Mouse (Mus musculus) gastrocnemius, postnatal 25 days (tissue): ENCODE measurements around the gene Pecr. TPM values are rescaled to one million over a fixed set of nuclear protein-coding genes. Genes with fewer than 3 reads are reported as not detected.
"Not testable (repeated sequence)": the region's sequence is repeated elsewhere in the genome, so short reads cannot be mapped to it uniquely, and the experiment has no call there.

Experiments
- DNase-seq: peaks from one replicate; pipeline ENCODE4 v3.0.0; 2022
- total RNA-seq, 2 experiments: library from RNA; stranded (reverse); gene quantifications; 1 replicate in 1 of 2; 2 replicates in 1 of 2; pipeline ENCODE4 v1.2.3; 2021

Gene Pecr
- total RNA-seq, 2 experiments from 2014 or later: 19.1 to 20.7 TPM

- DNase-seq: peak; percentile 71
Measured at GRCm38 (mm10) chr1:72236363-72237006, 47.6 kb downstream of the Pecr start.

- DNase-seq: not testable (repeated sequence)
Measured at GRCm38 (mm10) chr1:72232592-72232991, 51.5 kb downstream of the Pecr start.

GRCm38 (mm10) chr1:72228974-72229373 is 55.1 kb downstream of the Pecr start:
- DNase-seq: no peak

GRCm38 (mm10) chr1:72227546-72227945 is 56.6 kb downstream of the Pecr start:
- no peak for DNase-seq

- DNase-seq: no peak
Measured at GRCm38 (mm10) chr1:72226887-72227481, 57.1 kb downstream of the Pecr start.

GRCm38 (mm10) chr1:72226172-72226886 is 57.8 kb downstream of the Pecr start:
- no peak for DNase-seq

GRCm38 (mm10) chr1:72225720-72226171 is 58.4 kb downstream of the Pecr start:
- peak; percentile 72 for DNase-seq

- no peak for DNase-seq
Measured at GRCm38 (mm10) chr1:72225054-72225718, 58.9 kb downstream of the Pecr start.

- no peak for DNase-seq
Measured at GRCm38 (mm10) chr1:72220008-72220407, 64.1 kb downstream of the Pecr start.

- no peak for DNase-seq
Measured at GRCm38 (mm10) chr1:72219116-72219515, 65.0 kb downstream of the Pecr start.

GRCm38 (mm10) chr1:72218626-72219025 is 65.5 kb downstream of the Pecr start:
- no peak for DNase-seq

GRCm38 (mm10) chr1:72216761-72217160 is 67.4 kb downstream of the Pecr start:
- DNase-seq: no peak

GRCm38 (mm10) chr1:72215174-72215573 is 68.9 kb downstream of the Pecr start:
- DNase-seq: no peak

GRCm38 (mm10) chr1:72214470-72214961 is 69.6 kb downstream of the Pecr start:
- DNase-seq: peak; percentile 77

GRCm38 (mm10) chr1:72213954-72214353 is 70.2 kb downstream of the Pecr start:
- no peak for DNase-seq

GRCm38 (mm10) chr1:72211701-72212699 is 72.1 kb downstream of the Pecr start, which contains the start of gene Mreg:
Mreg (minus strand) TSS chr1:72212307.
- DNase-seq: peak; percentile 57

GRCm38 (mm10) chr1:72210803-72211679 is 73.1 kb downstream of the Pecr start:
- DNase-seq: no peak
